Mouse (Mus musculus) lung, embryonic 16.5 days (tissue): ENCODE results near the gene Lmtk2. TPM values are rescaled to one million over a fixed set of nuclear protein-coding genes. Genes with fewer than 3 reads are reported as not detected.

Experiments used
- ATAC-seq: fragments of 200-750 bp; cut with Nextera tagmentation; 2 replicates; pipeline ENCODE4 v1.8.0; 2017; ENCODE audit warnings: low read depth, mild to moderate bottlenecking, moderate library complexity
- H3K27ac ChIP-seq: fragments of 300-500 bp; sonication (generic); 2 replicates; pipeline ENCODE4 v1.5.1; 2014; ENCODE audit warnings: mild to moderate bottlenecking, control low read depth, low read length
- H3K27me3 ChIP-seq: fragments of 300-500 bp; sonication (generic); 2 replicates; pipeline ENCODE4 v1.6.1; 2014; ENCODE audit warnings: low read depth, low read length, mixed read lengths; ENCODE audit not compliant: control insufficient read depth, insufficient read depth
- H3K36me3 ChIP-seq: fragments of 300-500 bp; sonication (generic); 2 replicates; pipeline ENCODE4 v1.6.1; 2014; ENCODE audit warnings: low read length; ENCODE audit not compliant: control insufficient read depth, insufficient read depth
- H3K4me1 ChIP-seq: fragments of 300-500 bp; sonication (generic); replicated peaks from 2 replicates; pipeline ENCODE4 v1.6.1; 2014; ENCODE audit warnings: low read length, mixed read lengths; ENCODE audit not compliant: control insufficient read depth, insufficient read depth
- H3K4me2 ChIP-seq: fragments of 300-500 bp; sonication (generic); 2 replicates; pipeline ENCODE4 v1.6.1; 2014; ENCODE audit warnings: low read depth, low read length, control low read depth
- H3K4me3 ChIP-seq: fragments of 300-500 bp; sonication (generic); 2 replicates; pipeline ENCODE4 v1.5.1; 2014; ENCODE audit warnings: mild to moderate bottlenecking, low read length, control low read depth
- H3K9ac ChIP-seq: fragments of 300-500 bp; sonication (generic); 2 replicates; pipeline ENCODE4 v1.6.1; 2014; ENCODE audit warnings: low read length, control low read depth
- H3K9me3 ChIP-seq: fragments of 300-500 bp; sonication (generic); 2 replicates; pipeline ENCODE4 v1.6.1; 2016; ENCODE audit warnings: low read length; ENCODE audit not compliant: control insufficient read depth
- WGBS: fragments of 180-500 bp; shearing (Covaris S2); extraction: QIAGEN DNeasy Blood & Tissue Kit; methylation state at CpG from one replicate; pipeline ENCODE4 v1.1.7; 2014; 5-methylcytosine and 5-hydroxymethylcytosine counted together
- polyA plus RNA-seq: library from polyadenylated mRNA; unstranded; fragments of >200 nt; fragmentation: Nextera tagmentation; extraction: Ambion mirVana; gene quantifications from 2 replicates; pipeline ENCODE4 v1.2.1, GENCODE M21; 2015

The Lmtk2 gene
- polyA plus RNA-seq, 1 experiment from 2014 or later: 3.7 TPM

DNA sequence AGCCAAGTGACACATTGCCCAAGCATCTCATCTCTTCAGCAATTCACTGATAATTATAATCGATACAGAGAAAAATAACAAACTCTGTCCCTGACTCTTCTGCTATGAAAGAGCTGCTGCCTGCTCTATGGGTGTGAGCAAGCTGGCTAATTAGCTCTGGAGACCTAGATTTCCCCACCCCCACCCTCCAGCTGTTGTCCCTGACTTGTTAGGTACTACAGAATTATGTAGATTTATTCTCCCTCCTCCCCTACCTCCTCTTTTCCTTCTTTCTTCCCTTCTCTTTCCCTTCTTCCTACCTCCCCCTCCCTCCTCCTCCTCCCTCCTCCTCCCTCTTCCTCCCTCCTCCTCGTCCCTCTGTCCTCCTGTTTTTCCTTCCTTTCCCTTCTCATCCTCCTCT lies 19.4 kb upstream of the Lmtk2 start:
- Histone ChIP-seq H3K4me2 (no peak overlapping the region), H3K9me3 (no peaks in the 10 kb centered on the region), H3K27ac (no peak overlapping the region), H3K36me3 (no peaks in the 10 kb centered on the region), H3K4me1 (no peaks in the 10 kb centered on the region), H3K4me3 (no peak overlapping the region), H3K9ac (no peak overlapping the region), H3K27me3 (no peaks in the 10 kb centered on the region)
- no peak for ATAC-seq
- 46% methylated on average over 2 of the region's 2 CpGs for WGBS

DNA sequence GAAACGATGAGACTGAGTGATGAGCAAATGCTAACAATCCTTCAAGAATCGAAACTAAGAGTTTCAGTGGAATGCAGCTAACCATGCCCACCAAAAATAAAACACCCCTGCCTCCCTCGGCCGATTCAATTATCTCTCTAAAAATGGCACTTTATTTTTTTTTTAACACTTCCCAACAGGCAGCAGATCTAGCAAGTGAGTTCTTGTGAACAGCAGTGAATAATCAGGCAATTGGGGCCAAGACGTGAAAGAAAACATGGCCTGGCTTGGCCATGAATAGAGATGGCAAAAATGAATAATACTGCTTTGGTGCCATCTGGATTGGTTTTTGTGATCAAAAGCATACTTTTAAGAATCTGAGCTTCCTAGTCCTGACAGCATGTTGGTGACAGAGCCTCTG lies 18.2 kb upstream of the Lmtk2 start:
- H3K36me3 ChIP-seq: no peaks in the 10 kb centered on the region
- H3K4me3 ChIP-seq: no peak overlapping the region
- WGBS: 84% methylated on average over 5 of the region's 5 CpGs
- H3K4me2 ChIP-seq: no peak overlapping the region
- ATAC-seq: no peak
- no peaks in the 10 kb centered on the region for H3K9me3 ChIP-seq
- H3K27ac ChIP-seq: no peak overlapping the region
- no peak overlapping the region for H3K9ac ChIP-seq
- H3K27me3 ChIP-seq: no peaks in the 10 kb centered on the region
- H3K4me1 ChIP-seq: no peaks in the 10 kb centered on the region

DNA sequence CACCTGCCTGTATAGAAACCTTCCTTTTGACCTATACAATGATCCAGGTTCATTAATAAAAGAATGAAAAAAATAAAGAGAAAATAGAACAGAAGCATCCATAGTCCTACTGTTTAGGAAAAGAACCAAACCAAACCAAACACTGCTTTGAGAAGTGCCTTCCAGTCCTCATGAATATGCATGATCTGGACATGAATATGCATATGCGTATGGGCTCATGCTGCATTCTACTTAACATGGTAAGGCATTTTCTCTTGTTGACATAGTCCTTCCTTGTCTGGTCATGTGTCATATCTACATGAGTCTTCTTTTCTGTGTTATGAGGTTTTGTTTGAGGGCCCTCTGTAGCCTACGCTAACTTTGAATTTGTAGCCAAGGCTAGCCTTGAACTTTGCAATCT lies 16.7 kb upstream of the Lmtk2 start:
- no peaks in the 10 kb centered on the region for H3K4me1 ChIP-seq
- no peak overlapping the region for H3K4me3 ChIP-seq
- ATAC-seq: no peak
- no peaks in the 10 kb centered on the region for H3K9me3 ChIP-seq
- H3K36me3 ChIP-seq: no peaks in the 10 kb centered on the region
- H3K4me2 ChIP-seq: no peak overlapping the region
- H3K27me3 ChIP-seq: no peaks in the 10 kb centered on the region
- no peak overlapping the region for H3K9ac ChIP-seq
- H3K27ac ChIP-seq: no peak overlapping the region
- WGBS: 87% methylated on average over 2 of the region's 2 CpGs

DNA sequence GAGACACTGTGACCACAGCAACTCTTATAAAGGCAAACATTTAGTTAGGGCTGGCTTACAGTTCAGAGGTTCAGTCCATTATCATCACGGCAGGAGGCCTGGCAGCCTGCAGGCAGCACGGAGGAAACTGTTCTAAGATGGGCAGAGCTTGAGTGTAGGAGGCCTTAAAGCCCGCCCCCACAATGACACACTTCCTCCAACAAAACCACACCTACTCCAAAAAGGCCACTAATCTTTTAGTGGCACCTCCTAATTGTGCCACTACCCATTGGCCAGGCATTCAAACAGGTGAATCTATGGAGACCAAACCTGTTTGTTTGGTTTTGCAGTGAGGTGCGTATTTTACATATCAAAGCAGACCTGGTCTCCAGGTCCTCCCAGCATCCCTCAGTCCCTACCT lies 16.0 kb upstream of the Lmtk2 start:
- Histone ChIP-seq H3K27ac (no peak overlapping the region), H3K4me3 (no peak overlapping the region), H3K9ac (no peak overlapping the region), H3K36me3 (no peaks in the 10 kb centered on the region), H3K4me1 (no peaks in the 10 kb centered on the region), H3K4me2 (no peak overlapping the region), H3K27me3 (no peaks in the 10 kb centered on the region), H3K9me3 (no peaks in the 10 kb centered on the region)
- no peak for ATAC-seq
- WGBS: 52% methylated on average over 4 of the region's 4 CpGs

DNA sequence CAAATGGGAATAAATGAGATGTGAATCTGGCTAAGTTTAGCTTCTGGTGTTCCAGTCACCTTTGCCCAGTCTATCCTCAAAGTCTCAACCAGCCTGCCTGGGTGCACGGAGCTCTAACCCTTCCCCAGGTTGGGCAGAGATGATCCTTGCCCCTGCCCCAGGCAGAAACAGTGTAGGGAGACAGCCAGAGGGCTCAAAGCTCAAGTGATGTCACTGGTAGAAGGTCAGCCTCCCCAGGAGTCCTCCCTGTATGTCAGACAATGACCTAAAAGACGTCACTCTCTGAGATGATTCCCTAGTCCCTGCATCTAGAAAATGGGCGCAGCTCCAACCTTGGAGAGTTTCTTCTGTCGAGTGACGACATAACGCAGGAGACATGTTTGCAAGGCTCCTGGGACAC lies 14.5 kb upstream of the Lmtk2 start:
- ATAC-seq: no peak
- Histone ChIP-seq H3K27ac (no peak overlapping the region), H3K9ac (no peak overlapping the region), H3K36me3 (no peaks in the 10 kb centered on the region), H3K4me1 (no peaks in the 10 kb centered on the region), H3K9me3 (no peaks in the 10 kb centered on the region), H3K4me3 (no peak overlapping the region), H3K4me2 (no peak overlapping the region), H3K27me3 (no peaks in the 10 kb centered on the region)
- WGBS: 70% methylated on average over 6 of the region's 6 CpGs

DNA sequence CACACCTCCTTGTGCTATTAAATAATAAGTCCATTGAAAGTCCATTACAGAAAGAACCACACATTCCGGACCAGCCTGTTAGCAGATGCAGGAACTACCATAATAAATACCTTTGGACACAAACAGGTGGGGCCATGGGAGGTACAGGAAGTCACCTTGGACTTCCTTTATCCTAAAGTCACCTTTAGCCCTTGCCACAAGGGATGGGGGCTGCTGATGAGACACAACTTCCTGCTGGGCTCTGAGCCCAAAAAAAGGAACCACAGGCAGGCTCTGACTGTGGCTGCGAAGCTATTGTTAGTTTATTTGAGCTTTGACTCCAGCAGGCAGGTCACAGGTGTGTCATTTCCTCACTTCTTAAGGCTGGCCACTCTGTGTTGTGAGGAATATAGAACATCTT lies 13.7 kb upstream of the Lmtk2 start:
- WGBS: 45% methylated on average over 2 of the region's 2 CpGs
- H3K36me3 ChIP-seq: no peaks in the 10 kb centered on the region
- no peak for ATAC-seq
- H3K4me3 ChIP-seq: no peak overlapping the region
- H3K27ac ChIP-seq: no peak overlapping the region
- H3K9ac ChIP-seq: no peak overlapping the region
- H3K4me1 ChIP-seq: no peaks in the 10 kb centered on the region
- no peaks in the 10 kb centered on the region for H3K9me3 ChIP-seq
- no peak overlapping the region for H3K4me2 ChIP-seq
- H3K27me3 ChIP-seq: no peaks in the 10 kb centered on the region

DNA sequence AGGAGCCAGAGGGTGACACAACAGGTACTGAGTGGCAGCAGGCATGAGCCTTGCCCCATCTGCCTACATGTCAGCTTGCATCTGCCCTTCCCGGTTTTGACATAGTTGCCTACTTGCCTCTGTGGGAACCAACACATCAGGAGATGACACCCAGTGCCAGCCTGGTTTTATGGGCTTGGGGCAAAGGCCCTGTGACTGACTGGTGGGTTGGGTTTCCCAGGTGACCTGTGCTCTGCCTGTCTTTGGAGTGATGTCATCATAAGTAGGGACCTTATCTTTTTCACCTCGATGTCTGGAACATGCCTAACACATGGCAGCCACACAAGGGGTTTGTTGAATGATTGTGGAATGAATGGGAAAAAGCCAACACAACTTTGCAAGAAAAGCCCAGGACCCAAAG lies 11.9 kb upstream of the Lmtk2 start:
- H3K27ac ChIP-seq: no peak overlapping the region
- H3K4me1 ChIP-seq: no peaks in the 10 kb centered on the region
- no peak overlapping the region for H3K4me2 ChIP-seq
- 61% methylated on average over 2 of the region's 2 CpGs for WGBS
- ATAC-seq: no peak
- H3K9ac ChIP-seq: no peak overlapping the region
- no peaks in the 10 kb centered on the region for H3K9me3 ChIP-seq
- no peak overlapping the region for H3K4me3 ChIP-seq
- no peaks in the 10 kb centered on the region for H3K27me3 ChIP-seq
- H3K36me3 ChIP-seq: no peaks in the 10 kb centered on the region

DNA sequence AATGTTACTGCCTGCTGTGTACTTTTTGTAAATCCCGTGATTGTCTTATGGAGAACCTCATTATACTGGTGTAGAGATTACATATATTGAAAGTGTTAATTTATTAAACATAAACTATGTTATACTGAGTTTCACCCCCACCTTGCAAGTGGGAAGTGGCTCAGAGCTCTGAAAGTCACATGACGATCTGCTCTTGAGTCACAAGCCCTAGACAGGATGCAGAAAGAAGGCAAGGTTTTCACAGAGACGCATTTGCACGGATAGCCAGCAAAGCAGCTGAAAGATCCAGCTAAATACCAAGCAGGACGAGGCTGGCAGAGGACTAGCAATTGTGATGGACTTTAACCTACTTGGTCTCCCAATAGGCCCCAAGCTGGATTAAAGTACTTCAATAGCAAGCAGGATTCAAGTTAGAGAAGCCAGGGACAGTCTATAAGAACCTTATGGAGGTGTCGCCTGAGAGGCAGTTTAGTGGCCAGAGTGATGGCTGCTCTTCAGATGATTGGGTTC lies 4.7 kb upstream of the Lmtk2 start:
- H3K4me1 ChIP-seq: no peaks in the 10 kb centered on the region; the same call in 1 of the 2 replicates
- no peak overlapping the region for H3K27ac ChIP-seq
- no peaks in the 10 kb centered on the region for H3K9me3 ChIP-seq
- H3K27me3 ChIP-seq: no peaks in the 10 kb centered on the region
- no peak overlapping the region for H3K4me3 ChIP-seq
- 64% methylated on average over 6 of the region's 6 CpGs for WGBS
- H3K4me2 ChIP-seq: no peak overlapping the region
- ATAC-seq: no peak
- no peak overlapping the region for H3K9ac ChIP-seq
- no peaks in the 10 kb centered on the region for H3K36me3 ChIP-seq

DNA sequence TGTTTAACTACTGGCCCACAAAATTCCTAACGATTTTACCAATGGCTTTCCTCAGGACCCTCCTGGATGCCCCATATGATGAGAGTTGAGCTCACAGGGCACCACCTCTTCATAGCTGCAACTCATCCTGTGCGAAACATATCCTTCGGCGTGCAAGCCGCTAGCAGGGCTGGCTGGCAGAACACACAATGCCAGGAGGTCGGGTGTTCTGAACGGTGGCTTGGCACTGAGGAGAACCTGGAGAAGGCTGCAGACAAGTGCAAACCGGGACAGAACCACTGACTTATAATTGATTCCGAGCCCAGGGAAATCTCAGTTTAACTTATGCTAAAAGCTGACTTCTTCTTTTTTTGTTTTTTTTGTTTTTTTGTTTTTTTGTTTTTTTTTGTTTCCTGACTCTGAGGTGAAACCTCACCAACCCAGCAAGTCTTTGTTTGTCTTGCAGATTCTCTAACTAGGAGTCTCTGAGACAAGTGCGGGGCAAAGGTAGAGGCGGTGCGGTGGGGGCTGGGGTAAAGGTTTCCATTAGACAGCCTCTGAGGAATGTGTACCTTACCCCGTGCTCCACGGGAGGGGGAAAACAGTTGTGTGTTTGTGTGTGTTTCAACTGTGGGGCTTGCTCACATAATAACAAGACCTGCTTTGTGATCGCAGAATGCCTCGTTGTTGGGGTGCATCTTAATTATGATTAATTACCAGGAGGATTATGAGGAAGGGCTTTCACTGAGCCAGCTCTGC lies 2.2 kb upstream of the Lmtk2 start:
- no peak overlapping the region for H3K4me3 ChIP-seq
- H3K9me3 ChIP-seq: no peaks in the 10 kb centered on the region
- H3K36me3 ChIP-seq: no peaks in the 10 kb centered on the region
- no peak for ATAC-seq
- no peak overlapping the region for H3K9ac ChIP-seq
- peaks cover 7% of the 10 kb centered on the region for H3K4me1 ChIP-seq
- no peak overlapping the region for H3K27ac ChIP-seq
- no peaks in the 10 kb centered on the region for H3K27me3 ChIP-seq
- H3K4me2 ChIP-seq: no peak overlapping the region
- WGBS: 51% methylated on average over 16 of the region's 16 CpGs

DNA sequence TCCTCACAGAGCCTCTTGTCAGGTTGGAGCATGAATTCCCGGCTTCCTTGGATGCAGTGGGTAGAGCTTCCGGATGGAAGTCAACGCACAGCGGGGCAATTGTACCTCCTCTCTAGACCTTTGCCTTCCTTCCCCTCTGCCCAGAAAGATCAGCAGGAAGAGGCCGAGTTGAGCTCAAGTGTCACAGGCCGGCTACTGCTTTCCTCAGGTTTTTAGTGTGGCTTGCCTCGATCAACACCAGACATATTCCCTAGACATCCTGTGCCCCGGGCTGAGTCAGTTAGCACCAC lies 1.7 kb upstream of the Lmtk2 start:
- H3K9ac ChIP-seq: no peak overlapping the region
- no peak overlapping the region for H3K27ac ChIP-seq
- no peaks in the 10 kb centered on the region for H3K9me3 ChIP-seq
- 15% methylated on average over 8 of the region's 8 CpGs for WGBS
- ATAC-seq: no peak
- H3K4me2 ChIP-seq: no peak overlapping the region
- peaks cover 7% of the 10 kb centered on the region for H3K4me1 ChIP-seq
- no peaks in the 10 kb centered on the region for H3K27me3 ChIP-seq
- no peaks in the 10 kb centered on the region for H3K36me3 ChIP-seq
- no peak overlapping the region for H3K4me3 ChIP-seq
